Comparison of ENCODE assay signal across 23 mouse cellular contexts in the genomic region with DNA sequence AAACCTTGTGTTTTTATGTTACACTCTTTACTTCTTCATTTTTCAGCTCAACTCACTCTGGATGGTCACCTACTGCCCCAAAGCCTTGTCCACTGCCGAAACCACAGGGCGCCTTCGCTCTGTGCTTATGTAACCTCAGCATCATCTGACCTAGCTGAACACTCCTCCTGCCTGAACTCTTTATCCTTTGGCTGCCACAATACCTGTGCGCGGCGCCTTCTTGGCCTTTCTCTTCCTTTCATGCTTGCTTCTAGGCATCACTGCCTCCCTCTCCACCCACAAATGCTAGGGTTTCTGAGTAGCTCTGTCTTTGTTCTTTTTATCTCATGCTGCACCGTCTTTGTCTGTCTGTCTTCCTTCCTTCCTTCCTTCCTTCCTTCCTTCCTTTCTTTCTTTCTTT. TPM values are rescaled to one million over a fixed set of nuclear protein-coding genes. Genes with fewer than 3 reads are reported as not detected.
DNase-seq lines count a peak whose midpoint lies in the region; ATAC-seq lines count a peak whose summit lies in the region.
"Had no signal": no experiment of that assay in that cellular context is flagged by ENCODE, and none has a peak within 500 bp of the region (broad histone marks: within the 10 kb centered on the region; RNA-seq: fewer than 3 reads in every experiment).

No protein-coding gene starts in this region.

- no peak for ATAC-seq in CD4-positive, CD25-positive, alpha-beta regulatory T cell, adult 4 months
- ATAC-seq in activated CD4-positive, CD25-positive, alpha-beta regulatory T cell, adult 4 months, result peak; percentile 13
- ATAC-seq: forebrain, embryonic 15.5 days; hindbrain, embryonic 16.5 days; Patski had no signal

- peak; percentile 68 for DNase-seq in CD4-positive, CD25-positive, alpha-beta regulatory T cell, adult 2 months (ENCODE audit: low read depth, low spot score)
- peak; percentile 43 for DNase-seq in thymus, postnatal 14 days
- DNase-seq in thymus, adult 18-20 months, result no peak
- peak; percentile 76 for DNase-seq in naive thymus-derived CD4-positive, alpha-beta T cell, adult 2 months (ENCODE audit: low read depth)
- DNase-seq in yolk sac, embryonic 10.5 days (ENCODE audit: low spot score), result no peak
- no peak for DNase-seq in frontal cortex, postnatal 10 days (ENCODE audit: low spot score in 2 of 2)
- DNase-seq: adrenal gland, adult 8-10 months; adrenal gland, postnatal 25 days; cerebellum, adult 11-12 months; cerebellum, adult 8-10 months; cerebellum, postnatal 10 days; cerebellum, postnatal 36 days; embryo, embryonic 11 days; gastrocnemius, postnatal 10 days; gastrocnemius, postnatal 36 days; heart, postnatal 10 days; heart, postnatal 36 days had no signal

RNA-seq across cellular contexts. Expression of gene Prkch, which starts 3.8 kb away (rescaled TPM):
- 10 to 100 TPM; 73.0 to 76.1 TPM for polyA plus RNA-seq in CD4-positive, CD25-positive, alpha-beta regulatory T cell, adult 4 months (2017; shearing (Covaris generic))
- polyA plus RNA-seq in activated CD4-positive, CD25-positive, alpha-beta regulatory T cell, adult 4 months (2017; shearing (Covaris generic)), result 10 to 100 TPM; 80.9 to 82.1 TPM

RNA-seq across cellular contexts. Expression of gene Tmem30b, which starts 34.6 kb away (rescaled TPM):
- under 1 TPM; 0.22 to 0.27 TPM for polyA plus RNA-seq in CD4-positive, CD25-positive, alpha-beta regulatory T cell, adult 4 months (2017; shearing (Covaris generic))
- not detected for polyA plus RNA-seq in activated CD4-positive, CD25-positive, alpha-beta regulatory T cell, adult 4 months (2017; shearing (Covaris generic))
- polyA plus RNA-seq: erythroblast, embryonic 14.5 days; Patski had no signal

Comparison
In these comparisons a context has a peak if more than half of its experiments do, and no peak if none do; other contexts are left out.
1. DNase-seq: peak in CD4-positive, CD25-positive, alpha-beta regulatory T cell, adult 2 months (single experiment), thymus, postnatal 14 days (single experiment) and naive thymus-derived CD4-positive, alpha-beta T cell, adult 2 months (single experiment); none in thymus, adult 18-20 months (0 of 2), yolk sac, embryonic 10.5 days (single experiment) and frontal cortex, postnatal 10 days (0 of 2).